Comparison of ENCODE assay signal across 22 mouse cellular contexts in genomic region chr10:74908431-74908830, GRCm38 (mm10). TPM values are rescaled to one million over a fixed set of nuclear protein-coding genes. Genes with fewer than 3 reads are reported as not detected.
DNase-seq lines count a peak whose midpoint lies in the region; ATAC-seq and TF ChIP-seq lines count a peak whose summit lies in the region.
"Had no signal": no experiment of that assay in that cellular context is flagged by ENCODE, and none has a peak within 500 bp of the region (broad histone marks: within the 10 kb centered on the region; RNA-seq: fewer than 3 reads in every experiment).

No protein-coding gene starts in this region.

- 45% methylated on average over 2 of the region's 2 CpGs for WGBS in kidney, adult 2 months
- 28% methylated on average over 2 of the region's 2 CpGs for WGBS in liver, adult 2 months
- 70% methylated on average over 2 of the region's 2 CpGs for WGBS in liver, embryonic 11.5 days

- peak; percentile 64 for DNase-seq in kidney, adult 2 months
- no peak for DNase-seq in kidney, postnatal 10 days
- peak; percentile 53 for DNase-seq in kidney, adult 9 months
- DNase-seq in kidney, postnatal 25 days: no peak
- DNase-seq in liver, adult 2 months (ENCODE audit: extremely low read depth, low read depth, low spot score): peak; percentile 47
- DNase-seq in liver, embryonic 11.5 days (ENCODE audit: low spot score): no peak
- DNase-seq: adrenal gland, adult 2 months; adrenal gland, adult 8-10 months; adrenal gland, postnatal 10 days; adrenal gland, postnatal 14 days; adrenal gland, postnatal 25 days; adrenal gland, postnatal 36 days; B cell, adult 2 months; cerebellum, adult 11 months; cerebellum, adult 11-12 months; cerebellum, adult 18-20 months had no signal

- H3K9ac ChIP-seq in liver, adult 2 months (ENCODE audit: low read depth, low read length): no peak overlapping the region
- H3K9ac ChIP-seq in liver, embryonic 11.5 days (ENCODE audit: low read depth, low read length): no peak overlapping the region

- TF ChIP-seq POLR2A in kidney, adult 2 months (IDR thresholded peaks at IDR 0.05; ENCODE audit: low read depth, low read length): no peak
- TF ChIP-seq POLR2A in liver, adult 2 months (IDR thresholded peaks at IDR 0.05; ENCODE audit: extremely low read depth, insufficient read depth, low read length): no peak

- H3K4me3 ChIP-seq in kidney, adult 2 months (ENCODE audit: insufficient read depth, low read depth, low read length): no peak overlapping the region
- no peak overlapping the region for H3K4me3 ChIP-seq in liver, adult 2 months (ENCODE audit: insufficient read depth, low read depth, low read length)
- no peak overlapping the region for H3K4me3 ChIP-seq in liver, embryonic 11.5 days (ENCODE audit: low read depth, low read length)

- H3K79me2 ChIP-seq in liver, adult 2 months (ENCODE audit: control insufficient read depth, insufficient read depth, low read length): no peaks in the 10 kb centered on the region

- H3K4me1 ChIP-seq in kidney, adult 2 months (ENCODE audit: control insufficient read depth, insufficient read depth, low read length): no peaks in the 10 kb centered on the region
- H3K4me1 ChIP-seq in liver, adult 2 months (ENCODE audit: control insufficient read depth, insufficient read depth, low read length): no peaks in the 10 kb centered on the region
- H3K4me1 ChIP-seq in liver, embryonic 11.5 days (replicated peaks; ENCODE audit: control insufficient read depth, insufficient read depth, low read length): no peaks in the 10 kb centered on the region

- H3K4me2 ChIP-seq in liver, embryonic 11.5 days: no peak overlapping the region

- no peaks in the 10 kb centered on the region for H3K36me3 ChIP-seq in kidney, adult 2 months (ENCODE audit: control insufficient read depth, insufficient read depth, low read length)
- H3K36me3 ChIP-seq in liver, adult 2 months (ENCODE audit: control insufficient read depth, insufficient read depth, low read length): no peaks in the 10 kb centered on the region
- no peaks in the 10 kb centered on the region for H3K36me3 ChIP-seq in liver, embryonic 11.5 days (ENCODE audit: control insufficient read depth, insufficient read depth, low read length)
- H3K36me3 ChIP-seq: G1E had no signal

- ATAC-seq in liver, embryonic 11.5 days (replicated peaks; ENCODE audit: low FRiP score): no peak
- ATAC-seq: activated CD4-positive, CD25-positive, alpha-beta regulatory T cell, adult 4 months; CD4-positive, CD25-positive, alpha-beta regulatory T cell, adult 4 months; Patski had no signal

- no peak for TF ChIP-seq CTCF in kidney, adult 2 months (conservative IDR thresholded peaks at IDR 0.05; ENCODE audit: insufficient read depth, insufficient read length, low read depth, low read length)
- TF ChIP-seq CTCF in liver, adult 2 months (IDR thresholded peaks at IDR 0.05; ENCODE audit: low read depth, low read length): no peak

- no peaks in the 10 kb centered on the region for H3K9me3 ChIP-seq in liver, embryonic 11.5 days (ENCODE audit: control insufficient read depth, low read length)

- no peak overlapping the region for H3K27ac ChIP-seq in kidney, adult 2 months (ENCODE audit: insufficient read depth, low read depth, low read length)
- no peak overlapping the region for H3K27ac ChIP-seq in liver, adult 2 months (replicated peaks; ENCODE audit: insufficient read depth, low read depth, low read length)
- no peak overlapping the region for H3K27ac ChIP-seq in liver, embryonic 11.5 days (ENCODE audit: low read depth, low read length)

- no peaks in the 10 kb centered on the region for H3K27me3 ChIP-seq in kidney, adult 2 months (replicated peaks; ENCODE audit: control insufficient read depth, insufficient read depth, low read length)
- no peaks in the 10 kb centered on the region for H3K27me3 ChIP-seq in liver, adult 2 months (ENCODE audit: control insufficient read depth, insufficient read depth, low read length)
- no peaks in the 10 kb centered on the region for H3K27me3 ChIP-seq in liver, embryonic 11.5 days (replicated peaks; ENCODE audit: control insufficient read depth, insufficient read depth, low read length)
- H3K27me3 ChIP-seq: CH12.LX had no signal

RNA-seq across cellular contexts. Expression of gene Gnaz, which starts 58.5 kb away (rescaled TPM):
- polyA plus RNA-seq in kidney, adult 2 months (2012; rRNA removed): 4.4 and 5.0 TPM in 2 replicates
- 0.07 and 0.09 TPM in 2 replicates for total RNA-seq in liver, adult 2 months (2014; rRNA removed)
- 0.14 TPM in 1 of 2 replicates, not detected in the other for polyA plus RNA-seq in liver, adult 2 months (2012; rRNA removed)
- 13.3 and 13.6 TPM in 2 replicates for polyA plus RNA-seq in liver, embryonic 11.5 days (2014; fragmentation: Nextera tagmentation; extraction: Ambion mirVana)
- total RNA-seq: MEL had no signal
- polyA plus RNA-seq: activated CD4-positive, CD25-positive, alpha-beta regulatory T cell, adult 4 months; CD4-positive, CD25-positive, alpha-beta regulatory T cell, adult 4 months had no signal

Comparison
In these comparisons a context has a peak if more than half of its experiments do, and no peak if none do; other contexts are left out.
1. DNase-seq: peak in kidney, adult 2 months (single experiment), kidney, adult 9 months (single experiment) and liver, adult 2 months (single experiment); none in kidney, postnatal 10 days (single experiment), kidney, postnatal 25 days (0 of 2) and liver, embryonic 11.5 days (single experiment).